Mouse (Mus musculus) lung, embryonic 14.5 days (tissue): ENCODE data around the gene Gm20547. TPM values are rescaled to one million over a fixed set of nuclear protein-coding genes. Genes with fewer than 3 reads are reported as not detected.

Experiments used
- ATAC-seq: fragments of 200-750 bp; cut with Nextera tagmentation; 2 replicates; pipeline ENCODE4 v1.8.0; 2017; ENCODE audit warnings: mild to moderate bottlenecking, moderate TSS enrichment, moderate library complexity; ENCODE audit not compliant: insufficient read depth
- DNase-seq: peaks from one replicate; pipeline ENCODE4 v3.0.0-alpha.2; 2015
- H3K27ac ChIP-seq: fragments of 300-500 bp; sonication (generic); 2 replicates; pipeline ENCODE4 v1.5.1; 2014; ENCODE audit warnings: low read depth, mild to moderate bottlenecking, moderate library complexity
- H3K27me3 ChIP-seq: fragments of 300-500 bp; sonication (generic); 2 replicates; pipeline ENCODE4 v1.6.1; 2014; ENCODE audit warnings: low read length, control low read depth; ENCODE audit not compliant: insufficient read depth
- H3K36me3 ChIP-seq: fragments of 300-500 bp; sonication (generic); 2 replicates; pipeline ENCODE4 v1.6.1; 2014; ENCODE audit warnings: control low read depth; ENCODE audit not compliant: insufficient read depth
- H3K4me1 ChIP-seq: fragments of 300-500 bp; sonication (generic); 2 replicates; pipeline ENCODE4 v1.6.1; 2014; ENCODE audit warnings: antibody characterized with exemption, control low read depth; ENCODE audit not compliant: insufficient read depth
- H3K4me2 ChIP-seq: fragments of 300-500 bp; sonication (generic); 2 replicates; pipeline ENCODE4 v1.6.1; 2014; ENCODE audit warnings: mild to moderate bottlenecking
- H3K4me3 ChIP-seq: fragments of 300-500 bp; sonication (generic); 2 replicates; pipeline ENCODE4 v1.5.1; 2014; ENCODE audit warnings: low read depth, low read length
- H3K9ac ChIP-seq: fragments of 300-500 bp; sonication (generic); 2 replicates; pipeline ENCODE4 v1.6.1; 2014
- H3K9me3 ChIP-seq: fragments of 300-500 bp; sonication (generic); 2 replicates; pipeline ENCODE4 v1.6.1; 2016; ENCODE audit warnings: low read depth, low read length, control low read depth
- CTCF ChIP-seq: IDR thresholded peaks from 2 replicates; pipeline ENCODE4 v1.5.1; 2016; ENCODE audit warnings: antibody characterized with exemption, low read depth
- WGBS: fragments of 180-500 bp; shearing (Covaris S2); extraction: QIAGEN DNeasy Blood & Tissue Kit; methylation state at CpG from one replicate; pipeline ENCODE4 v1.1.7; 2014; 5-methylcytosine and 5-hydroxymethylcytosine counted together
- polyA plus RNA-seq: library from polyadenylated mRNA; unstranded; fragments of >200 nt; fragmentation: Nextera tagmentation; extraction: Ambion mirVana; gene quantifications from 2 replicates; pipeline ENCODE4 v1.2.1, GENCODE M21; 2014

The Gm20547 gene
- polyA plus RNA-seq, 1 experiment from 2014 or later, result not detected

DNA sequence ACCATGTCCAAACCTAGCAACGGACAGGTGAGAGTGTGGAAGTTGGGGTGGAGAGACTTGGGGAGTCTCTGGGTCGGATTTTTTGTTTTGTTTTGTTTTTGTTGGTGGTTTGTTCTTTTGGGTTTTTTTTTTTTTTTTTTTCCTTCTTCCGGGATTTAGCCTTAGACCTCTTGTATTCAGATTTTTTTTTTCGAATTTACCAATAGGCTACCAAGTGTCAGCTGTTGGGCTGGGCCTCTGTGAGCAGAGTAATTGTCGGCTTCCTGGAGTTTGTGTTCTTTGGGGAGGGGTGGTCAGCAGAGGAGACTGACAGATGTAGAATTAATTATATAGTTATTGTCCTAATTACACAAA is 18.0 kb upstream of the Gm20547 start:
- Histone ChIP-seq H3K27me3 (no peaks in the 10 kb centered on the region), H3K9me3 (no peaks in the 10 kb centered on the region), H3K4me3 (peak overlapping the region; percentile 89), H3K36me3 (peaks cover 43% of the 10 kb centered on the region), H3K27ac (peak overlapping the region; percentile 98), H3K9ac (peak overlapping the region; percentile 96), H3K4me2 (peak overlapping the region; percentile 86), H3K4me1 (peaks cover 11% of the 10 kb centered on the region; the same call in 1 of the 2 replicates)
- DNase-seq (no peak), ATAC-seq (no peak)
- TF ChIP-seq CTCF, result no peak
- 0% methylated on average over 5 of the region's 5 CpGs for WGBS

DNA sequence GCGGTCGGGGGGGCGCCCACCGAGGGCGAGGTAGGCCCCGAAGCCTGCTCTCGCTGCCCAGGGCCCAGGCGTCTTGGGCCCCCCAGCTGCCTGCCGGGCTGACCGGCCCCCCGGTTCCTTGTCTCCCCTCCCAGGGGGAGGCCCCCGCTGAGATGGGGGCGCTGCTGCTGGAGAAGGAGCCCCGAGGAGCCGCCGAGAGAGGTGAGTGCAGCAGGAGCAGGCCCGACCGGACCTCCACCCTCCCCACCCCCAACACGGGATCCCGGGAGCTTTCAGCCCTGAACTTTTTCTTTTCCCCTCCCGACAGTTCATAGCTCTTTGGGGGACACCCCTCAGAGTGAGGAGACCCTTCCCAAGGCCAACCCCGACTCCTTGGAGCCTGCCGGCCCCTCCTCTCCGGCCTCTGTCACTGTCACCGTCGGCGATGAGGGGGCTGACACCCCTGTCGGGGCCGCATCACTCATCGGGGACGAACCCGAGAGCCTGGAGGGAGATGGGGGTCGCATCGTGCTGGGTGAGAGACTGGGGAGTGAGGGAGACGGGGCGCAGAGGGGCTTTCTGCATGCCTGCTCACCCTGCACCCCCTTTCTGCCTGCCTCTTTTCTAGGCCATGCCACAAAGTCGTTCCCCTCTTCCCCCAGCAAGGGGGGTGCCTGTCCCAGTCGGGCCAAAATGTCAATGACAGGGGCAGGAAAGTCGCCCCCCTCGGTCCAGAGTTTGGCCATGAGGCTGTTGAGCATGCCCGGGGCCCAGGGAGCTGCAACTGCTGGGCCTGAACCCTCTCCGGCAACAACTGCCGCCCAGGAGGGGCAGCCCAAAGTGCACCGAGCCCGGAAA is 17.4 kb upstream of the Gm20547 start:
- H3K27ac ChIP-seq, result peak overlapping the region; percentile 98
- under 1% methylated on average over 44 of the region's 45 CpGs for WGBS
- peak overlapping the region; percentile 86 for H3K4me2 ChIP-seq
- H3K27me3 ChIP-seq, result no peaks in the 10 kb centered on the region
- H3K4me3 ChIP-seq, result peak overlapping the region; percentile 89
- H3K4me1 ChIP-seq, result peaks cover 11% of the 10 kb centered on the region; the same call in 1 of the 2 replicates
- ATAC-seq, result no peak; the same call in 1 of the 2 replicates
- peak; percentile 43 for DNase-seq
- no peak for TF ChIP-seq CTCF
- H3K36me3 ChIP-seq, result peaks cover 38% of the 10 kb centered on the region
- peak overlapping the region; percentile 96 for H3K9ac ChIP-seq
- H3K9me3 ChIP-seq, result no peaks in the 10 kb centered on the region

DNA sequence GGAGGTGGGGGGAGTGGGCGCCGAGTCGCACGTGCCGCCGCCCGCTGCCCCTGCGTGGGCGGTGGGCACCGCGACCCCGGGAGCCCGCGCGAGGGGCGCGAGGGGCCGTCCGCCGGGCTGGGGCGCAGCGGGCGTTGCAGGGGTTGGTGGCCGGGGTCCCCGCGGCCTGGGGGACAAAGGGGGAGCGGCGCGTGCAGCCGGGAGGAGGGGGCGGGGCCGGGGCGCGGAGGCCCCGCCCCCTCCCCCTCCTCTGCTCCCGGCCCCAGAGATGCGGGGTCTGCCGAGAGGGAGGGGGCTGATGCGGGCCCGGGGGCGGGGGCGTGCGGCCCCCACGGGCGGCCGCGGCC is 16.8 kb upstream of the Gm20547 start:
- Histone ChIP-seq H3K36me3 (peaks cover 34% of the 10 kb centered on the region), H3K4me3 (peak overlapping the region; percentile 89), H3K27me3 (no peaks in the 10 kb centered on the region), H3K4me1 (peaks cover 11% of the 10 kb centered on the region; the same call in 1 of the 2 replicates), H3K9ac (peak overlapping the region; percentile 96), H3K27ac (peak overlapping the region; percentile 98), H3K4me2 (peak overlapping the region; percentile 86), H3K9me3 (no peaks in the 10 kb centered on the region)
- DNase-seq, result peak; percentile 62
- under 1% methylated on average over 45 of the region's 47 CpGs for WGBS
- no peak for ATAC-seq
- no peak for TF ChIP-seq CTCF

GRCm38 (mm10) chr17:34898160-34898586 is 16.3 kb upstream of the Gm20547 start, which contains the start of the genes C2 and Ehmt2:
Gene C2 (minus strand): TSS chr17:34898265.
Gene Ehmt2 (plus strand): TSS chr17:34898469.
- peak within 1 kb of the TSS; percentile 98 for H3K27ac ChIP-seq
- H3K9ac ChIP-seq, result peak within 1 kb of the TSS; percentile 96
- H3K4me3 ChIP-seq, result peak within 1 kb of the TSS; percentile 89
- WGBS, result 1% methylated on average over 38 of the region's 44 CpGs
- no peaks in the 10 kb centered on the region for H3K9me3 ChIP-seq
- H3K36me3 ChIP-seq, result peaks cover 29% of the 10 kb centered on the region
- no peak for TF ChIP-seq CTCF
- H3K4me2 ChIP-seq, result peak within 1 kb of the TSS; percentile 86
- H3K4me1 ChIP-seq, result peaks cover 11% of the 10 kb centered on the region; the same call in 1 of the 2 replicates
- H3K27me3 ChIP-seq, result no peaks in the 10 kb centered on the region
- peak; percentile 76 for ATAC-seq
- peak; percentile 91 for DNase-seq

GRCm38 (mm10) chr17:34897373-34898159 is 15.7 kb upstream of the Gm20547 start:
- H3K4me2 ChIP-seq, result peak overlapping the region; percentile 86
- 10% methylated on average over 10 of the region's 10 CpGs for WGBS
- peak; percentile 11; the same call in 1 of the 2 replicates for ATAC-seq

GRCm38 (mm10) chr17:34896366-34896765 is 14.5 kb upstream of the Gm20547 start:
- H3K27me3 ChIP-seq, result no peaks in the 10 kb centered on the region
- H3K4me1 ChIP-seq, result peaks cover 11% of the 10 kb centered on the region; the same call in 1 of the 2 replicates
- peak overlapping the region; percentile 6; the same call in 1 of the 2 replicates for H3K4me3 ChIP-seq
- DNase-seq (no peak), ATAC-seq (no peak)
- H3K4me2 ChIP-seq, result peak overlapping the region; percentile 86
- WGBS, result 82% methylated on average over 17 of the region's 17 CpGs
- no peaks in the 10 kb centered on the region for H3K9me3 ChIP-seq
- no peak overlapping the region for H3K9ac ChIP-seq
- no peak overlapping the region for H3K27ac ChIP-seq
- H3K36me3 ChIP-seq, result peaks cover 16% of the 10 kb centered on the region
- TF ChIP-seq CTCF, result no peak

More at GRCm38 (mm10) chr17:34897373-34898159, 15.7 kb upstream of the Gm20547 start:
- peak overlapping the region; percentile 98 for H3K27ac ChIP-seq
- H3K9ac ChIP-seq, result peak overlapping the region; percentile 96
- H3K36me3 ChIP-seq, result peaks cover 23% of the 10 kb centered on the region
- H3K4me1 ChIP-seq, result peaks cover 11% of the 10 kb centered on the region; the same call in 1 of the 2 replicates
- no peaks in the 10 kb centered on the region for H3K27me3 ChIP-seq
- peak; percentile 84 for DNase-seq
- no peak for TF ChIP-seq CTCF
- H3K9me3 ChIP-seq, result no peaks in the 10 kb centered on the region
- H3K4me3 ChIP-seq, result peak overlapping the region; percentile 89
